Mouse (Mus musculus) cerebellum, adult 9-10 months (tissue): ENCODE data around the gene Ccdc28a.
A peak's percentile ranks its signal among the peaks of the same experiment; 100 is the strongest.

Experiments used
- DNase-seq: peaks from one replicate; pipeline ENCODE4 v3.0.0; 2022

The Ccdc28a gene

GRCm38 (mm10) chr10:18234560-18235401 lies at the start of gene Ccdc28a:
Ccdc28a (minus strand) TSS chr10:18234998.
- DNase-seq, result peak; percentile 98

GRCm38 (mm10) chr10:18283991-18284390 lies 49.2 kb upstream of the Ccdc28a start:
- DNase-seq, result no peak

GRCm38 (mm10) chr10:18276090-18276734 lies 41.4 kb upstream of the Ccdc28a start:
- DNase-seq, result no peak

- DNase-seq, result no peak
These were observed 16.5 kb upstream of the Ccdc28a start for GRCm38 (mm10) chr10:18251345-18251744.

GRCm38 (mm10) chr10:18243614-18244013 lies 8.8 kb upstream of the Ccdc28a start:
- DNase-seq, result no peak

- no peak for DNase-seq
These were observed 2.4 kb upstream of the Ccdc28a start for GRCm38 (mm10) chr10:18237191-18237590.

- no peak for DNase-seq
These were observed 1.6 kb upstream of the Ccdc28a start for GRCm38 (mm10) chr10:18236328-18236927.

GRCm38 (mm10) chr10:18235402-18235747 lies 577 bp upstream of the Ccdc28a start:
- DNase-seq, result no peak

- DNase-seq, result no peak
These were observed 907 bp downstream of the Ccdc28a start for GRCm38 (mm10) chr10:18233891-18234290.

GRCm38 (mm10) chr10:18224386-18224785 lies 10.4 kb downstream of the Ccdc28a start:
- DNase-seq, result peak; percentile 61

GRCm38 (mm10) chr10:18219351-18219750 lies 15.4 kb downstream of the Ccdc28a start:
- DNase-seq, result peak; percentile 55

GRCm38 (mm10) chr10:18214124-18214523 lies 20.7 kb downstream of the Ccdc28a start:
- DNase-seq, result no peak

- DNase-seq, result no peak
These were observed 21.4 kb downstream of the Ccdc28a start for GRCm38 (mm10) chr10:18213373-18213772.

- no peak for DNase-seq
These were observed 24.1 kb downstream of the Ccdc28a start, which contains the start of gene Ect2l for GRCm38 (mm10) chr10:18210726-18211125. Ect2l (minus strand) TSS chr10:18210890.

- no peak for DNase-seq
These were observed 24.7 kb downstream of the Ccdc28a start for GRCm38 (mm10) chr10:18210119-18210518.

GRCm38 (mm10) chr10:18204067-18204466 lies 30.7 kb downstream of the Ccdc28a start:
- no peak for DNase-seq

- no peak for DNase-seq
These were observed 32.4 kb downstream of the Ccdc28a start for GRCm38 (mm10) chr10:18202401-18202800.

- DNase-seq, result no peak
These were observed 34.1 kb downstream of the Ccdc28a start for GRCm38 (mm10) chr10:18200656-18201055.

- no peak for DNase-seq
These were observed 34.9 kb downstream of the Ccdc28a start for GRCm38 (mm10) chr10:18199919-18200318.

GRCm38 (mm10) chr10:18198286-18199015 lies 36.3 kb downstream of the Ccdc28a start:
- DNase-seq, result no peak

- peak; percentile 84 for DNase-seq
These were observed 37.4 kb downstream of the Ccdc28a start for GRCm38 (mm10) chr10:18197206-18197979.

- no peak for DNase-seq
These were observed 40.1 kb downstream of the Ccdc28a start for GRCm38 (mm10) chr10:18194737-18195141.
